Mouse (Mus musculus): ENCODE measurements around the gene Piga. TPM values are rescaled to one million over a fixed set of nuclear protein-coding genes. Genes with fewer than 3 reads are reported as not detected.

Piga gene
- polyA plus RNA-seq, 1 experiment from 2014 or later = 20.9 TPM

GRCm38 (mm10) chrX:164416803-164417202 lies 2.8 kb upstream of the Piga start:
- no peaks in the 10 kb centered on the region for H3K36me3 ChIP-seq (replicated peaks)
- no peak overlapping the region for H3K27ac ChIP-seq
- no peak for DNase-seq (ENCODE audit: extremely low spot score, low spot score)
- WGBS = 95% methylated on average over 2 of the region's 2 CpGs
- peaks cover 79% of the 10 kb centered on the region for H3K27me3 ChIP-seq (ENCODE audit: poor library complexity, severe bottlenecking)
- peaks cover 8% of the 10 kb centered on the region; the same call in 1 of the 2 replicates for H3K4me1 ChIP-seq
- H3K4me3 ChIP-seq = no peak overlapping the region
- H3K9me3 ChIP-seq = no peaks in the 10 kb centered on the region

GRCm38 (mm10) chrX:164418008-164418407 lies 1.6 kb upstream of the Piga start:
- peaks cover 7% of the 10 kb centered on the region for H3K36me3 ChIP-seq (replicated peaks)
- H3K4me3 ChIP-seq = no peak overlapping the region
- H3K9me3 ChIP-seq = no peaks in the 10 kb centered on the region
- no peak for DNase-seq (ENCODE audit: extremely low spot score, low spot score)
- H3K27me3 ChIP-seq (ENCODE audit: poor library complexity, severe bottlenecking) = peaks cover 82% of the 10 kb centered on the region
- H3K4me1 ChIP-seq = peaks cover 8% of the 10 kb centered on the region; the same call in 1 of the 2 replicates
- no peak overlapping the region for H3K27ac ChIP-seq

GRCm38 (mm10) chrX:164419955-164420354 lies 368 bp downstream of the Piga start:
- Histone ChIP-seq H3K27ac (peak overlapping the region; percentile 84), H3K4me1 (peaks cover 8% of the 10 kb centered on the region; the same call in 1 of the 2 replicates), H3K27me3 (ENCODE audit: poor library complexity, severe bottlenecking) (peaks cover 83% of the 10 kb centered on the region), H3K9me3 (no peaks in the 10 kb centered on the region), H3K4me3 (peak overlapping the region; percentile 59), H3K36me3 (replicated peaks) (peaks cover 19% of the 10 kb centered on the region)
- 18% methylated on average over 13 of the region's 13 CpGs for WGBS
- DNase-seq (ENCODE audit: extremely low spot score, low spot score) = no peak

- Histone ChIP-seq H3K36me3 (replicated peaks) (peaks cover 20% of the 10 kb centered on the region), H3K9me3 (no peaks in the 10 kb centered on the region), H3K4me3 (peak overlapping the region; percentile 59), H3K27ac (no peak overlapping the region), H3K27me3 (ENCODE audit: poor library complexity, severe bottlenecking) (peaks cover 83% of the 10 kb centered on the region), H3K4me1 (peaks cover 8% of the 10 kb centered on the region; the same call in 1 of the 2 replicates)
- DNase-seq (ENCODE audit: extremely low spot score, low spot score) = no peak
- WGBS = 62% methylated on average over 3 of the region's 3 CpGs
Observed at GRCm38 (mm10) chrX:164420518-164420917, 931 bp downstream of the Piga start.

- no peak overlapping the region for H3K27ac ChIP-seq
- H3K27me3 ChIP-seq (ENCODE audit: poor library complexity, severe bottlenecking) = peaks cover 97% of the 10 kb centered on the region
- H3K4me3 ChIP-seq = no peak overlapping the region
- H3K4me1 ChIP-seq = peaks cover 8% of the 10 kb centered on the region; the same call in 1 of the 2 replicates
- no peak for DNase-seq (ENCODE audit: extremely low spot score, low spot score)
- 81% methylated on average over 1 of the region's 1 CpGs for WGBS
- peaks cover 37% of the 10 kb centered on the region for H3K36me3 ChIP-seq (replicated peaks)
- no peaks in the 10 kb centered on the region for H3K9me3 ChIP-seq
Observed at GRCm38 (mm10) chrX:164424821-164425220, 5.2 kb downstream of the Piga start.

- no peak overlapping the region for H3K27ac ChIP-seq
- H3K36me3 ChIP-seq (replicated peaks) = peaks cover 61% of the 10 kb centered on the region
- 99% methylated on average over 4 of the region's 4 CpGs for WGBS
- no peak overlapping the region for H3K4me3 ChIP-seq
- H3K27me3 ChIP-seq (ENCODE audit: poor library complexity, severe bottlenecking) = peaks cover 96% of the 10 kb centered on the region
- no peaks in the 10 kb centered on the region for H3K4me1 ChIP-seq
- no peak for DNase-seq (ENCODE audit: extremely low spot score, low spot score)
- H3K9me3 ChIP-seq = no peaks in the 10 kb centered on the region
Observed at GRCm38 (mm10) chrX:164427295-164427694, 7.7 kb downstream of the Piga start.

- H3K9me3 ChIP-seq = no peaks in the 10 kb centered on the region
- DNase-seq (ENCODE audit: extremely low spot score, low spot score) = no peak
- peaks cover 93% of the 10 kb centered on the region for H3K27me3 ChIP-seq (ENCODE audit: poor library complexity, severe bottlenecking)
- peaks cover 58% of the 10 kb centered on the region for H3K36me3 ChIP-seq (replicated peaks)
- H3K4me3 ChIP-seq = no peak overlapping the region
- H3K27ac ChIP-seq = no peak overlapping the region
- WGBS = 86% methylated on average over 2 of the region's 2 CpGs
- no peaks in the 10 kb centered on the region for H3K4me1 ChIP-seq
Observed at GRCm38 (mm10) chrX:164428224-164428623, 8.6 kb downstream of the Piga start.

- H3K36me3 ChIP-seq (replicated peaks) = peaks cover 56% of the 10 kb centered on the region
- H3K9me3 ChIP-seq = no peaks in the 10 kb centered on the region
- H3K4me3 ChIP-seq = no peak overlapping the region
- 92% methylated on average over 6 of the region's 6 CpGs for WGBS
- no peak for DNase-seq (ENCODE audit: extremely low spot score, low spot score)
- H3K4me1 ChIP-seq = no peaks in the 10 kb centered on the region
- no peak overlapping the region for H3K27ac ChIP-seq
- peaks cover 80% of the 10 kb centered on the region for H3K27me3 ChIP-seq (ENCODE audit: poor library complexity, severe bottlenecking)
Observed at GRCm38 (mm10) chrX:164430621-164431020, 11.0 kb downstream of the Piga start.

- Histone ChIP-seq H3K4me1 (no peaks in the 10 kb centered on the region), H3K36me3 (replicated peaks) (peaks cover 54% of the 10 kb centered on the region), H3K4me3 (no peak overlapping the region), H3K9me3 (no peaks in the 10 kb centered on the region), H3K27ac (no peak overlapping the region), H3K27me3 (ENCODE audit: poor library complexity, severe bottlenecking) (peaks cover 80% of the 10 kb centered on the region)
- DNase-seq (ENCODE audit: extremely low spot score, low spot score) = no peak
- WGBS = 96% methylated on average over 2 of the region's 2 CpGs
Observed at GRCm38 (mm10) chrX:164431133-164431532, 11.5 kb downstream of the Piga start.

GRCm38 (mm10) chrX:164431541-164431940 lies 12.0 kb downstream of the Piga start:
- Histone ChIP-seq H3K27ac (no peak overlapping the region), H3K27me3 (ENCODE audit: poor library complexity, severe bottlenecking) (peaks cover 81% of the 10 kb centered on the region), H3K4me1 (no peaks in the 10 kb centered on the region), H3K9me3 (no peaks in the 10 kb centered on the region), H3K36me3 (replicated peaks) (peaks cover 54% of the 10 kb centered on the region), H3K4me3 (no peak overlapping the region)
- 91% methylated on average over 6 of the region's 6 CpGs for WGBS
- no peak for DNase-seq (ENCODE audit: extremely low spot score, low spot score)

GRCm38 (mm10) chrX:164432682-164433081 lies 13.1 kb downstream of the Piga start:
- 95% methylated on average over 9 of the region's 9 CpGs for WGBS
- Histone ChIP-seq H3K36me3 (replicated peaks) (peaks cover 54% of the 10 kb centered on the region), H3K27ac (no peak overlapping the region), H3K4me3 (no peak overlapping the region), H3K27me3 (ENCODE audit: poor library complexity, severe bottlenecking) (peaks cover 81% of the 10 kb centered on the region), H3K4me1 (no peaks in the 10 kb centered on the region), H3K9me3 (no peaks in the 10 kb centered on the region)
- no peak for DNase-seq (ENCODE audit: extremely low spot score, low spot score)

GRCm38 (mm10) chrX:164436709-164437108 lies 17.1 kb downstream of the Piga start, which contains the start of gene Asb11:
Gene Asb11 (plus strand): TSS chrX:164436994.
- DNase-seq (ENCODE audit: extremely low spot score, low spot score) = no peak
- Histone ChIP-seq H3K27me3 (ENCODE audit: poor library complexity, severe bottlenecking) (peaks cover 78% of the 10 kb centered on the region), H3K27ac (no peak within 1 kb of the TSS), H3K9me3 (no peaks in the 10 kb centered on the region), H3K4me1 (no peaks in the 10 kb centered on the region), H3K36me3 (replicated peaks) (peaks cover 21% of the 10 kb centered on the region), H3K4me3 (no peak within 1 kb of the TSS)
- 84% methylated on average over 8 of the region's 8 CpGs for WGBS

- no peaks in the 10 kb centered on the region for H3K9me3 ChIP-seq
- H3K27me3 ChIP-seq (ENCODE audit: poor library complexity, severe bottlenecking) = peaks cover 86% of the 10 kb centered on the region
- H3K27ac ChIP-seq = no peak overlapping the region
- H3K4me3 ChIP-seq = no peak overlapping the region
- DNase-seq (ENCODE audit: extremely low spot score, low spot score) = no peak
- H3K4me1 ChIP-seq = no peaks in the 10 kb centered on the region
- WGBS = 89% methylated on average over 7 of the region's 7 CpGs
- H3K36me3 ChIP-seq (replicated peaks) = peaks cover 2% of the 10 kb centered on the region
Observed at GRCm38 (mm10) chrX:164439462-164439861, 19.9 kb downstream of the Piga start.

- 80% methylated on average over 2 of the region's 2 CpGs for WGBS
- Histone ChIP-seq H3K4me3 (no peak overlapping the region), H3K9me3 (no peaks in the 10 kb centered on the region), H3K27ac (no peak overlapping the region), H3K4me1 (no peaks in the 10 kb centered on the region), H3K27me3 (ENCODE audit: poor library complexity, severe bottlenecking) (peaks cover 90% of the 10 kb centered on the region), H3K36me3 (replicated peaks) (no peaks in the 10 kb centered on the region)
- no peak for DNase-seq (ENCODE audit: extremely low spot score, low spot score)
Observed at GRCm38 (mm10) chrX:164440140-164440539, 20.6 kb downstream of the Piga start.

All from forebrain, embryonic 10.5 days (tissue).